Mouse (Mus musculus) bone marrow, adult 2 months (tissue): ENCODE data around the gene Wdr73.

Source experiments
- CTCF ChIP-seq: fragments of 200-500 bp; IDR thresholded peaks from 2 replicates; pipeline ENCODE4 v1.5.1; 2011; ENCODE audit warnings: low read length, control low read depth; ENCODE audit not compliant: control insufficient read depth, insufficient read depth
- POLR2A ChIP-seq: fragments of 200-500 bp; IDR thresholded peaks from 2 replicates; pipeline ENCODE4 v1.6.1; 2011; ENCODE audit warnings: low read depth, mild to moderate bottlenecking, control low read depth, low read length, borderline replicate concordance; ENCODE audit not compliant: control insufficient read depth

DNA sequence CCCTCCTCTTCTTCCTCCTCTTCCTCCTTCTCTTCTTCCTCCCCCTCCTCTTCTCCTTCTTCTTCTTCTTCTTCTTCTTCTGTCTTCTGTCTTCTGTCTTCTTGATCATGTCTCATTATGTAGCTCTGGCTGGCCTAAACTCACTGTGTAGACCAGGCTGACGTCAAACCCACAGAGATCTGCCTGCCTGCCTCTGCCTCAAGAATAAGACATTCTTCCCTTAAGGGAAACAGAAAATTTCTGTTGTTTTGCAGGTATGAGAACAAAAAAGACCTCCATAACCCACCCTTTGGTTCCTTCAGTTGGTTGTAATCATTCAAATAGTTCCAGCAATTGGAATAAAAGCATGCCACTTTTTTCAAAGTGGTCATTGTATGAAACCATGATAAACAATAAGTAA, 36.9 kb downstream of the Wdr73 start:
- TF ChIP-seq CTCF: no peak
- no peak for TF ChIP-seq POLR2A
